Mouse (Mus musculus) small intestine, adult 2 months (tissue): ENCODE results near the gene Zc3hc1.

Experiments
- CTCF ChIP-seq: fragments of 200-500 bp; IDR thresholded peaks from 2 replicates; pipeline ENCODE4 v1.5.1; 2012; ENCODE audit warnings: low read depth, mild to moderate bottlenecking, control low read depth, inconsistent platforms, low read length, moderate library complexity, mixed read lengths; ENCODE audit not compliant: insufficient replicate concordance, insufficient read length; ENCODE audit errors: extremely low read depth
- POLR2A ChIP-seq: fragments of 200-500 bp; IDR thresholded peaks from 2 replicates; pipeline ENCODE4 v1.6.1; 2012; ENCODE audit warnings: low read depth, mild to moderate bottlenecking, control low read depth, inconsistent platforms, low read length, moderate library complexity

GRCm38 (mm10) chr6:30403465-30403864, 12.6 kb upstream of the Zc3hc1 start:
- TF ChIP-seq CTCF (no peak), POLR2A (no peak)
